Mouse (Mus musculus): ENCODE data around the gene Tsen54. TPM values are rescaled to one million over a fixed set of nuclear protein-coding genes. Genes with fewer than 3 reads are reported as not detected.

The Tsen54 gene
- polyA plus RNA-seq, 2 experiments, result 9.7 to 12.9 TPM

DNA sequence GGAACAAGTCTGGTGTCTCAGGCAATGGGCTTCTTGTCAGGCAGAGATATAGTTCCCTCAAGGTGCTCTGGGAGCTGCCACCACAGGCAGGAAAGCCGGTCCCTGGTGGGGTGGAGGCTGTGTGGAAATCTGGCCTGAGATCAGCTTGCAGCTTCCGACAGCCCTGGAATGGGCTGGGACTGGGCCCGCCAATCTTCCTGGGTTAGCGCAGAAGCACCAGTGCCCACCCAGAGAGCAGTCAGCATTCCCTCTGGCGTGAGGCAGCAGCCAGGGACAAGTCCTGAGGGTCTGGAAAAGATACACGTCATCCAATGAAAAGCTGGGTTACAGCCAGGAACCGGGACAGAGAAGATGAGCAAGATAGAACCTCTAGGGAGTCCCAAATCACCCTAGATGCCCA is 2.4 kb upstream of the Tsen54 start:
- Histone ChIP-seq H3K4me3 (ENCODE audit: insufficient read depth in 1 of 2, low read depth in 2 of 2, low read length in 2 of 2) (peak overlapping the region; percentile 72 to 83), H3K36me3 (replicated peaks; ENCODE audit: control insufficient read depth, insufficient read depth, low read depth) (no peaks in the 10 kb centered on the region; the same call in none of the 2 replicates), H3K9me3 (ENCODE audit: control insufficient read depth, low read length) (no peaks in the 10 kb centered on the region), H3K27ac (no peak overlapping the region), H3K27me3 (ENCODE audit: control insufficient read depth, insufficient read depth, low read length) (no peaks in the 10 kb centered on the region), H3K9ac (replicated peaks) (no peak overlapping the region), H3K4me2 (ENCODE audit: low read depth) (peak overlapping the region; percentile 99), H3K4me1 (replicated peaks; ENCODE audit: control insufficient read depth in 2 of 2, insufficient read depth in 2 of 2, low read length in 1 of 2) (peaks cover 23 to 28% of the 10 kb centered on the region in 2 experiments)
- ATAC-seq (ENCODE audit: insufficient read depth) (no peak), DNase-seq (ENCODE audit: low read depth in 3 of 3, low spot score in 3 of 3) (no peak)
- 71% methylated on average over 7 of the region's 7 CpGs for WGBS (ENCODE audit: insufficient replicate concordance)
- no peak for TF ChIP-seq EP300 (IDR thresholded peaks at IDR 0.05; ENCODE audit: low read depth)
- TF ChIP-seq CTCF (IDR thresholded peaks at IDR 0.05; ENCODE audit: low read depth), result no peak

DNA sequence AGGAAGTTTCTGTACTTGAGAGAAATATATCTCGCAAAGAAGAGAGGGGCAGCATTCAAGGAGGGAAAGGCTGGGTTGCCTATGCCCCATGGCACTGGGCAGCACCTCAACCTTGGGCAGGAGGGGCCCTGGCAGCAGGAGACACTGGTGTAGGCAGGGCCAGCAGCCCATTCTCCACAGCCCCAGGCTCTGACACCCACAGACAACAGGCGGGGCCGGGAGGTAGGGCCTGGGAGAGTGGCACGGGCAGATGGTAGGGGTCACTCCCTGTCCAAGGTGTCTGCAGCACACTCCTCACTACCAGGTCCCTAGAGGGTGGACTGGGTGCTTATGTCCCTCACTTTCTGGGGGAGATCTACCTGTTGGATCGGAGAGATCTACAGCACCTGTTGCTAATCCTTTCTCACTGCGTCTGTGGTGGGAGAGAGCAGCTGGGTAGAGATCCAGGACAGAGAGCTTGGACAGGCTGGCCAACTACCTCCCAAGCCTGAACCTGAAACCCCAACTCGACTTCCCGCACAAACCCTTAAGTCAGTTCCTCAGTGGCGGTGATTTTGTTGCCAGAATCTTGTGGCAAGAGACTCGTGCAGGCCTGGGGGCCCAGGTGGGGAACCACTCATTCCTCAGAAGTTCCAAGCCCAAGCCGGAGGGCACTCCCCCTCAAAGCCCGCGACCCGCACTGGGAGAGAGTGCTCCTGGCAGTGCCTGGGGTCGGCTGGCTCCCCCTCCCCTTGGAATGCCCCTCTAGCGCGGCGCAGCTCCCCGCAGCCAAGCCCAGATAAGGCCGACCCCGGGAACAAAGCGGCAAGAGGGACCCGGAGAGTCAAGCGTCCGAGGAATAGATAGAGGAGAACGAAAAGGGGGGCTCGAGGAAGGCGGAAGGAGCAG is 1.7 kb upstream of the Tsen54 start:
- no peaks in the 10 kb centered on the region for H3K27me3 ChIP-seq (ENCODE audit: control insufficient read depth, insufficient read depth, low read length)
- H3K9me3 ChIP-seq (ENCODE audit: control insufficient read depth, low read length), result no peaks in the 10 kb centered on the region
- DNase-seq (ENCODE audit: low read depth in 3 of 3, low spot score in 3 of 3) (no peak), ATAC-seq (ENCODE audit: insufficient read depth) (peak; percentile 7)
- peaks cover 20 to 28% of the 10 kb centered on the region in 2 experiments for H3K4me1 ChIP-seq (replicated peaks; ENCODE audit: control insufficient read depth in 2 of 2, insufficient read depth in 2 of 2, low read length in 1 of 2)
- peak overlapping the region; percentile 72 to 83 for H3K4me3 ChIP-seq (ENCODE audit: insufficient read depth in 1 of 2, low read depth in 2 of 2, low read length in 2 of 2)
- 13% methylated on average over 28 of the region's 28 CpGs for WGBS (ENCODE audit: insufficient replicate concordance)
- no peaks in the 10 kb centered on the region; the same call in 1 of the 2 replicates for H3K36me3 ChIP-seq (replicated peaks; ENCODE audit: control insufficient read depth, insufficient read depth, low read depth)
- H3K27ac ChIP-seq, result peak overlapping the region; percentile 67
- peak overlapping the region; percentile 74 for H3K9ac ChIP-seq (replicated peaks)
- peak overlapping the region; percentile 99 for H3K4me2 ChIP-seq (ENCODE audit: low read depth)
- TF ChIP-seq EP300 (IDR thresholded peaks at IDR 0.05; ENCODE audit: low read depth) (no peak), CTCF (IDR thresholded peaks at IDR 0.05; ENCODE audit: low read depth) (no peak)

DNA sequence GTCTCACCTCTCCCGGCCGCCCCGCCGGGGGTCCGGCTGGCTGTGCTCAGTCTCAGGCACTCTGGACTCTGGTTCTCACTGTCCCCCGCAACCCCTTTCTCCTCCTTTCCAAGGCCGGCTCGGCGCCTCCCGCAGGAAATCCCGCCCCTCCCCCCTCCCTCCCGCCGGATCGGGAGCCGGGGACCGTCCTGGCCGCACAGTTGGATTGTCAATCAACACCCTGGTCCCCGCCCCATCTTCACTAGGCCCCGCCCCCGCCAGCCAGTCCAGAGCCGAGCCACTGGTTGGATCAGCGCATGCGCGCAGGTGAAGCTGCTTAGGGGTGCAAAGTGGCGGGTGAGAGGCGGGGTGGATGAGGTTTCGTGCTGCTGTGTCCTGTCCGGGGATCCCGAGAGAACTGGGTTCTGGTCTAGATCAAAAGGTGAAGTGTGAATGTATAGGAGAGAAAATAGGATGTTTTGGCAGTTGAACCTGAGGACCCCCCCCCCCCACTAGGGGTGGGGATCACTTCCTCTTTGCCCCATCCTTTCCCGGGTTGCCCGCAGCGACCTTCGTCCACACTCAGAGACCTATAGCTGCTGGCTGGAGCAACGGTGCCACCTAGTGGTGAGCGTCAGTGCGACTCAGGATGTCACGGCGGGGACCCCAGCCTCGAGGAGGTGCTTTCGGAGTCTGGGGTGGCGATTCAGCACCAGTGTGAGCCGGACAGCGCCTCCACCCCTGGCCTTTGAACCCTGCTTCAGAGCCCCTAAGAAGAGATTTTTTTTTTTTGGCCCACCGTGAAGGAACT is 822 bp upstream of the Tsen54 start, which contains the start of gene Caskin2:
Gene Caskin2 (minus strand): TSS at position 133 of the 790 bp plus-strand sequence.
- no peaks in the 10 kb centered on the region for H3K9me3 ChIP-seq (ENCODE audit: control insufficient read depth, low read length)
- no peak; the same call in 1 of the 2 replicates for TF ChIP-seq EP300 (IDR thresholded peaks at IDR 0.05; ENCODE audit: low read depth)
- TF ChIP-seq CTCF (IDR thresholded peaks at IDR 0.05; ENCODE audit: low read depth), result peak; percentile 99
- 1% methylated on average over 43 of the region's 44 CpGs for WGBS (ENCODE audit: insufficient replicate concordance)
- no peaks in the 10 kb centered on the region; the same call in 1 of the 2 replicates for H3K36me3 ChIP-seq (replicated peaks; ENCODE audit: control insufficient read depth, insufficient read depth, low read depth)
- ATAC-seq (ENCODE audit: insufficient read depth) (peak; percentile 90), DNase-seq (ENCODE audit: low read depth in 3 of 3, low spot score in 3 of 3) (peak; percentile 93 to 96 (median 94))
- H3K4me1 ChIP-seq (replicated peaks; ENCODE audit: control insufficient read depth in 2 of 2, insufficient read depth in 2 of 2, low read length in 1 of 2), result peaks cover 15 to 20% of the 10 kb centered on the region in 2 experiments
- peak within 1 kb of the TSS; percentile 74 for H3K9ac ChIP-seq (replicated peaks)
- H3K4me2 ChIP-seq (ENCODE audit: low read depth), result peak within 1 kb of the TSS; percentile 99
- peak within 1 kb of the TSS; percentile 72 to 83 for H3K4me3 ChIP-seq (ENCODE audit: insufficient read depth in 1 of 2, low read depth in 2 of 2, low read length in 2 of 2)
- no peaks in the 10 kb centered on the region for H3K27me3 ChIP-seq (ENCODE audit: control insufficient read depth, insufficient read depth, low read length)
- H3K27ac ChIP-seq, result peak within 1 kb of the TSS; percentile 76

DNA sequence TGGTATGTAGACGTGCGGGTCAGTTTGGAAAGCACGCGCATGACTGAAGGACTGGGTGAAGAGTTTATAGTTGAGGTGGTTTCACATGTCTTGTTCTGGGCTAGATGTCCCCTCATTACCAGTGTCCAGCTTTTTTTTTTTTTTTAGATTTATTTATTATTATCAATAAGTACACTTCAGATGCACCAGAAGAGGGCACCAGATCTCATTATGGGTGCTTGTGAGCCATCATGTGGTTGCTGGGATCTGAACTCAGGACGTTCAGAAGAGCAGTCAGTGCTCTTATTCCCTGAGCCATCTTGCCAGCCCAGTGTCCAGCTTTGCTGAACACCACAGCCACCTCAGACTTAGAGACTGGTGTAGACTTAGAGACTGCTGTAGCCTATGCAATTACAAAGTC is 2.8 kb downstream of the Tsen54 start:
- H3K4me2 ChIP-seq (ENCODE audit: low read depth), result no peak overlapping the region
- ATAC-seq (ENCODE audit: insufficient read depth), result no peak
- no peak overlapping the region for H3K4me3 ChIP-seq (ENCODE audit: insufficient read depth in 1 of 2, low read depth in 2 of 2, low read length in 2 of 2)
- H3K9ac ChIP-seq (replicated peaks), result no peak overlapping the region
- H3K4me1 ChIP-seq (replicated peaks; ENCODE audit: control insufficient read depth in 2 of 2, insufficient read depth in 2 of 2, low read length in 1 of 2), result peaks cover 10 to 12% of the 10 kb centered on the region in 2 experiments
- H3K27ac ChIP-seq, result no peak overlapping the region
- DNase-seq (ENCODE audit: low read depth in 3 of 3, low spot score in 3 of 3), result no peak
- H3K27me3 ChIP-seq (ENCODE audit: control insufficient read depth, insufficient read depth, low read length), result no peaks in the 10 kb centered on the region
- H3K36me3 ChIP-seq (replicated peaks; ENCODE audit: control insufficient read depth, insufficient read depth, low read depth), result no peaks in the 10 kb centered on the region; the same call in 1 of the 2 replicates
- no peaks in the 10 kb centered on the region for H3K9me3 ChIP-seq (ENCODE audit: control insufficient read depth, low read length)
- TF ChIP-seq EP300 (IDR thresholded peaks at IDR 0.05; ENCODE audit: low read depth), result no peak
- peak; percentile 52; the same call in 1 of the 2 replicates for TF ChIP-seq CTCF (IDR thresholded peaks at IDR 0.05; ENCODE audit: low read depth)
- 75% methylated on average over 5 of the region's 5 CpGs for WGBS (ENCODE audit: insufficient replicate concordance)
